Comparison of ENCODE assay signal across 24 mouse cellular contexts in the genomic region with DNA sequence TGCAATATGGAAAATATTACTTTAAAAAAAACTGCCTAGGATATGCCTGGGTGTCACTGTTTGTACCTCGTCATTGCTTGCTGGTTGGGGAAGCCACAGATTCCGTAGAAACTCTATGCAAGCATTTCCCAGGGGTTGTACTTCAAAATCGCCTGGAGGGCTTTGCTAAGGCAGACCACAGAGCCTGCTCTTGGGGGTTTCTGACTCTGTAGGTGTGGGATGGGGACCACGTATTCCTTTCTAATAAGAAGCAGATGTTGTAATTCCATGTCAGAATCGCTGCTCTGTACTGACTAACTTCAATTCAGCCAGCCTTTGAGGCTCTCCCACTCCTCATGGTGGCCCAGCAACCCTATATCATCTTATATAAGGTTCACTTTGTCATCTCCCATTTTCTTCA. TPM values are rescaled to one million over a fixed set of nuclear protein-coding genes. Genes with fewer than 3 reads are reported as not detected.
DNase-seq lines count a peak whose midpoint lies in the region; ATAC-seq and TF ChIP-seq lines count a peak whose summit lies in the region.
"Had no signal": no experiment of that assay in that cellular context is flagged by ENCODE, and none has a peak within 500 bp of the region (broad histone marks: within the 10 kb centered on the region; RNA-seq: fewer than 3 reads in every experiment).

No protein-coding gene starts in this region.

- no peak for TF ChIP-seq POLR2A in limb, embryonic 14.5 days (IDR thresholded peaks at IDR 0.05; ENCODE audit: borderline replicate concordance, extremely low read depth, insufficient read depth, insufficient read length)

- no peaks in the 10 kb centered on the region for H3K36me3 ChIP-seq in embryonic facial prominence, embryonic 14.5 days (ENCODE audit: control insufficient read depth, insufficient read depth, low read length)
- no peaks in the 10 kb centered on the region for H3K36me3 ChIP-seq in limb, embryonic 14.5 days (ENCODE audit: control insufficient read depth, insufficient read depth, low read length)
- no peaks in the 10 kb centered on the region for H3K36me3 ChIP-seq in heart, embryonic 12.5 days
- H3K36me3 ChIP-seq: intestine, embryonic 15.5 days; liver, embryonic 12.5 days; stomach, embryonic 15.5 days had no signal

- peaks cover 7% of the 10 kb centered on the region; the same call in 1 of the 2 replicates for H3K4me1 ChIP-seq in embryonic facial prominence, embryonic 14.5 days (ENCODE audit: control insufficient read depth, insufficient read depth, low read length)
- peaks cover 6% of the 10 kb centered on the region for H3K4me1 ChIP-seq in limb, embryonic 14.5 days (ENCODE audit: control insufficient read depth, insufficient read depth, low read length)
- H3K4me1 ChIP-seq in heart, embryonic 12.5 days (replicated peaks) = no peaks in the 10 kb centered on the region
- H3K4me1 ChIP-seq: intestine, embryonic 15.5 days; liver, embryonic 12.5 days; stomach, embryonic 15.5 days had no signal

- no peaks in the 10 kb centered on the region for H3K9me3 ChIP-seq in embryonic facial prominence, embryonic 14.5 days (ENCODE audit: control insufficient read depth, low read length)
- H3K9me3 ChIP-seq in limb, embryonic 14.5 days (ENCODE audit: control insufficient read depth, low read length) = no peaks in the 10 kb centered on the region
- no peaks in the 10 kb centered on the region for H3K9me3 ChIP-seq in heart, embryonic 12.5 days (replicated peaks)
- H3K9me3 ChIP-seq: intestine, embryonic 15.5 days; liver, embryonic 12.5 days; stomach, embryonic 15.5 days had no signal

- no peak overlapping the region for H3K4me2 ChIP-seq in embryonic facial prominence, embryonic 14.5 days (ENCODE audit: low read depth, low read length)
- H3K4me2 ChIP-seq in limb, embryonic 14.5 days (replicated peaks; ENCODE audit: low read depth, low read length, severe bottlenecking) = no peak overlapping the region
- H3K4me2 ChIP-seq in heart, embryonic 12.5 days = no peak overlapping the region
- H3K4me2 ChIP-seq: intestine, embryonic 15.5 days; liver, embryonic 12.5 days; midbrain, embryonic 11.5 days; stomach, embryonic 15.5 days had no signal

- 14% methylated on average over 5 of the region's 5 CpGs for WGBS in embryonic facial prominence, embryonic 14.5 days
- WGBS in limb, embryonic 14.5 days = 12% methylated on average over 5 of the region's 5 CpGs
- WGBS in heart, embryonic 12.5 days = 64% methylated on average over 5 of the region's 5 CpGs

- H3K27me3 ChIP-seq in embryonic facial prominence, embryonic 14.5 days (replicated peaks; ENCODE audit: control insufficient read depth, insufficient read depth, low read length) = no peaks in the 10 kb centered on the region
- no peaks in the 10 kb centered on the region for H3K27me3 ChIP-seq in limb, embryonic 14.5 days (ENCODE audit: control insufficient read depth, insufficient read depth, low read length)
- H3K27me3 ChIP-seq in heart, embryonic 12.5 days (replicated peaks) = no peaks in the 10 kb centered on the region
- H3K27me3 ChIP-seq: intestine, embryonic 15.5 days; liver, embryonic 12.5 days; Patski; stomach, embryonic 15.5 days had no signal

- peak; percentile 30 for DNase-seq in embryo, embryonic 10 days (ENCODE audit: low spot score)
- no peak for DNase-seq in embryo, embryonic 9.5 days (ENCODE audit: extremely low spot score)
- DNase-seq in embryo, embryonic 11 days = peak; percentile 51
- peak; percentile 60 for DNase-seq in embryonic facial prominence, embryonic 14.5 days (ENCODE audit: low spot score)
- DNase-seq in limb, embryonic 14.5 days (ENCODE audit: low spot score) = peak; percentile 26
- no peak for DNase-seq in right cerebral cortex, adult 18-20 months
- DNase-seq in lung, postnatal 36 days = no peak
- DNase-seq: adrenal gland, postnatal 10 days; cerebellum, adult 18-20 months; cerebellum, postnatal 10 days; kidney, adult 2 months; kidney, postnatal 4 days; liver, postnatal 0 days; right cerebral cortex, postnatal 14 days had no signal

- no peak overlapping the region for H3K9ac ChIP-seq in embryonic facial prominence, embryonic 14.5 days (ENCODE audit: low read depth, low read length)
- no peak overlapping the region for H3K9ac ChIP-seq in limb, embryonic 14.5 days (ENCODE audit: low read depth, low read length, severe bottlenecking)
- no peak overlapping the region for H3K9ac ChIP-seq in heart, embryonic 12.5 days
- H3K9ac ChIP-seq: intestine, embryonic 15.5 days; liver, embryonic 12.5 days; liver, postnatal 0 days; stomach, embryonic 15.5 days had no signal

- ATAC-seq in embryonic facial prominence, embryonic 14.5 days (ENCODE audit: low read depth) = peak; percentile 50; the same call in 1 of the 2 replicates
- ATAC-seq in limb, embryonic 14.5 days (ENCODE audit: low FRiP score, low read depth) = peak; percentile 44; the same call in 1 of the 2 replicates
- ATAC-seq in heart, embryonic 12.5 days (ENCODE audit: insufficient number of reproducible peaks, low FRiP score) = no peak
- ATAC-seq: forebrain, embryonic 16.5 days; hindbrain, postnatal 0 days; intestine, embryonic 15.5 days; liver, embryonic 12.5 days; liver, postnatal 0 days; Patski had no signal

- H3K4me3 ChIP-seq in embryonic facial prominence, embryonic 14.5 days (ENCODE audit: low read depth, low read length) = no peak overlapping the region
- H3K4me3 ChIP-seq in limb, embryonic 14.5 days (replicated peaks; ENCODE audit: low read length) = no peak overlapping the region
- no peak overlapping the region for H3K4me3 ChIP-seq in heart, embryonic 12.5 days
- H3K4me3 ChIP-seq: erythroblast, embryonic 14.5 days; intestine, embryonic 15.5 days; liver, embryonic 12.5 days; myocyte; stomach, embryonic 15.5 days had no signal

- peak overlapping the region; percentile 24 for H3K27ac ChIP-seq in embryonic facial prominence, embryonic 14.5 days (replicated peaks; ENCODE audit: low read depth, low read length)
- H3K27ac ChIP-seq in limb, embryonic 14.5 days (replicated peaks; ENCODE audit: low read depth, low read length) = 0 out of 2 replicates have a peak overlapping the region, but pooled peaks have one; percentile 28
- H3K27ac ChIP-seq in heart, embryonic 12.5 days (ENCODE audit: poor library complexity, severe bottlenecking) = no peak overlapping the region
- H3K27ac ChIP-seq: hindbrain, postnatal 0 days; intestine, embryonic 15.5 days; liver, embryonic 12.5 days; stomach, embryonic 15.5 days had no signal

RNA-seq across cellular contexts. Expression of a gene that starts 8.4 kb away (rescaled TPM):
- polyA plus RNA-seq in embryonic facial prominence, embryonic 14.5 days (2014; fragmentation: Nextera tagmentation; extraction: Ambion mirVana) = 17.6 and 19.8 TPM in 2 replicates
- polyA plus RNA-seq in limb, embryonic 14.5 days (2012; rRNA removed) = 9.6 and 10.5 TPM in 2 replicates
- 21.3 and 23.7 TPM in 2 replicates for polyA plus RNA-seq in limb, embryonic 14.5 days (2014; fragmentation: Nextera tagmentation; extraction: Ambion mirVana)
- polyA plus RNA-seq in heart, embryonic 12.5 days (2016; fragmentation: Nextera tagmentation; extraction: Ambion mirVana) = 23.1 and 26.9 TPM in 2 replicates

RNA-seq across cellular contexts. Expression of a gene that starts 46.1 kb away (rescaled TPM):
- 26.4 and 28.9 TPM in 2 replicates for polyA plus RNA-seq in embryonic facial prominence, embryonic 14.5 days (2014; fragmentation: Nextera tagmentation; extraction: Ambion mirVana)
- 27.5 and 37.6 TPM in 2 replicates for polyA plus RNA-seq in limb, embryonic 14.5 days (2012; rRNA removed)
- 16.5 and 18.8 TPM in 2 replicates for polyA plus RNA-seq in limb, embryonic 14.5 days (2014; fragmentation: Nextera tagmentation; extraction: Ambion mirVana)
- 0.35 and 0.77 TPM in 2 replicates for polyA plus RNA-seq in heart, embryonic 12.5 days (2016; fragmentation: Nextera tagmentation; extraction: Ambion mirVana)

Comparison
In these comparisons a context has a peak if more than half of its experiments do, and no peak if none do; other contexts are left out.
1. DNase-seq: peak in embryo, embryonic 10 days (single experiment), embryo, embryonic 11 days (single experiment), embryonic facial prominence, embryonic 14.5 days (single experiment) and limb, embryonic 14.5 days (single experiment); none in embryo, embryonic 9.5 days (single experiment), right cerebral cortex, adult 18-20 months (single experiment) and lung, postnatal 36 days (single experiment).